Mouse (Mus musculus) heart, embryonic 13.5 days (tissue): ENCODE results near the gene Wdr61. TPM values are rescaled to one million over a fixed set of nuclear protein-coding genes. Genes with fewer than 3 reads are reported as not detected.

Experiments
- ATAC-seq: fragments of 200-750 bp; cut with Nextera tagmentation; 2 replicates; pipeline ENCODE4 v1.8.0; 2017; ENCODE audit warnings: moderate TSS enrichment; ENCODE audit not compliant: insufficient number of reproducible peaks, low FRiP score, low TSS enrichment; ENCODE audit errors: extremely low read depth
- H3K27ac ChIP-seq: fragments of 300-500 bp; sonication (generic); replicated peaks from 2 replicates; pipeline ENCODE4 v1.5.1; 2015; ENCODE audit warnings: moderate library complexity, mild to moderate bottlenecking, inconsistent platforms
- H3K27me3 ChIP-seq: fragments of 300-500 bp; sonication (generic); replicated peaks from 2 replicates; pipeline ENCODE4 v1.6.1; 2015; ENCODE audit warnings: mild to moderate bottlenecking, inconsistent platforms
- H3K36me3 ChIP-seq: fragments of 300-500 bp; sonication (generic); 2 replicates; pipeline ENCODE4 v1.6.1; 2015; ENCODE audit warnings: mild to moderate bottlenecking, inconsistent platforms
- H3K4me1 ChIP-seq: fragments of 300-500 bp; sonication (generic); 2 replicates; pipeline ENCODE4 v1.6.1; 2015; ENCODE audit warnings: inconsistent platforms
- H3K4me2 ChIP-seq: fragments of 300-500 bp; sonication (generic); 2 replicates; pipeline ENCODE4 v1.6.1; 2015; ENCODE audit warnings: inconsistent platforms, mild to moderate bottlenecking, moderate library complexity
- H3K4me3 ChIP-seq: fragments of 300-500 bp; sonication (generic); 2 replicates; pipeline ENCODE4 v1.5.1; 2015; ENCODE audit warnings: moderate library complexity, mild to moderate bottlenecking, inconsistent platforms
- H3K9ac ChIP-seq: fragments of 300-500 bp; sonication (generic); 2 replicates; pipeline ENCODE4 v1.6.1; 2015; ENCODE audit warnings: inconsistent platforms, mild to moderate bottlenecking, moderate library complexity
- H3K9me3 ChIP-seq: fragments of 300-500 bp; sonication (generic); 2 replicates; pipeline ENCODE4 v1.6.1; 2016; ENCODE audit warnings: inconsistent platforms
- WGBS: fragments of 180-500 bp; shearing (Covaris S2); methylation state at CpG from one replicate; pipeline ENCODE4 v1.1.7; 2015; ENCODE audit warnings: mixed read lengths; 5-methylcytosine and 5-hydroxymethylcytosine counted together
- polyA plus RNA-seq: library from polyadenylated mRNA; unstranded; fragments of >200 nt; fragmentation: Nextera tagmentation; extraction: Ambion mirVana; gene quantifications from 2 replicates; pipeline ENCODE4 v1.2.1, GENCODE M21; 2015

The Wdr61 gene
- polyA plus RNA-seq, 1 experiment from 2014 or later: 91.9 TPM

GRCm38 (mm10) chr9:54722596-54722995 lies 11.7 kb downstream of the Wdr61 start:
- Histone ChIP-seq H3K4me1 (no peaks in the 10 kb centered on the region), H3K27ac (no peak overlapping the region), H3K36me3 (peaks cover 95% of the 10 kb centered on the region), H3K4me2 (no peak overlapping the region), H3K9ac (no peak overlapping the region), H3K27me3 (no peaks in the 10 kb centered on the region), H3K9me3 (no peaks in the 10 kb centered on the region), H3K4me3 (no peak overlapping the region)
- ATAC-seq: no peak
- 91% methylated on average over 4 of the region's 4 CpGs for WGBS

- Histone ChIP-seq H3K27me3 (no peaks in the 10 kb centered on the region), H3K36me3 (peaks cover 95% of the 10 kb centered on the region)
Observed at GRCm38 (mm10) chr9:54722156-54722555, 12.2 kb downstream of the Wdr61 start.

GRCm38 (mm10) chr9:54717527-54717926 lies 16.8 kb downstream of the Wdr61 start:
- peaks cover 95% of the 10 kb centered on the region for H3K36me3 ChIP-seq
- no peaks in the 10 kb centered on the region for H3K4me1 ChIP-seq
- no peak overlapping the region for H3K4me2 ChIP-seq
- H3K9me3 ChIP-seq: no peaks in the 10 kb centered on the region
- H3K4me3 ChIP-seq: no peak overlapping the region
- H3K27ac ChIP-seq: no peak overlapping the region
- no peaks in the 10 kb centered on the region for H3K27me3 ChIP-seq
- no peak for ATAC-seq
- 74% methylated on average over 3 of the region's 3 CpGs for WGBS
- H3K9ac ChIP-seq: no peak overlapping the region

More at GRCm38 (mm10) chr9:54722156-54722555, 12.2 kb downstream of the Wdr61 start:
- Histone ChIP-seq H3K9me3 (no peaks in the 10 kb centered on the region), H3K4me1 (no peaks in the 10 kb centered on the region), H3K4me3 (no peak overlapping the region), H3K4me2 (no peak overlapping the region), H3K27ac (no peak overlapping the region), H3K9ac (no peak overlapping the region)
- WGBS: 81% methylated on average over 7 of the region's 7 CpGs
- ATAC-seq: no peak

- Histone ChIP-seq H3K4me2 (no peak overlapping the region), H3K27me3 (no peaks in the 10 kb centered on the region), H3K27ac (no peak overlapping the region), H3K9me3 (no peaks in the 10 kb centered on the region), H3K36me3 (peaks cover 99% of the 10 kb centered on the region), H3K4me3 (no peak overlapping the region), H3K4me1 (no peaks in the 10 kb centered on the region), H3K9ac (no peak overlapping the region)
- ATAC-seq: no peak
- 88% methylated on average over 3 of the region's 3 CpGs for WGBS
Observed at GRCm38 (mm10) chr9:54715776-54716175, 18.5 kb downstream of the Wdr61 start.

GRCm38 (mm10) chr9:54708085-54708484 lies 26.2 kb downstream of the Wdr61 start:
- peaks cover 62% of the 10 kb centered on the region for H3K36me3 ChIP-seq
- H3K27ac ChIP-seq: no peak overlapping the region
- 81% methylated on average over 5 of the region's 5 CpGs for WGBS
- no peaks in the 10 kb centered on the region for H3K27me3 ChIP-seq
- ATAC-seq: no peak
- peaks cover 42% of the 10 kb centered on the region for H3K4me1 ChIP-seq
- no peak overlapping the region for H3K4me2 ChIP-seq
- H3K9ac ChIP-seq: no peak overlapping the region
- no peak overlapping the region for H3K4me3 ChIP-seq
- H3K9me3 ChIP-seq: no peaks in the 10 kb centered on the region

GRCm38 (mm10) chr9:54707288-54707999 lies 26.9 kb downstream of the Wdr61 start:
- peaks cover 55% of the 10 kb centered on the region for H3K36me3 ChIP-seq
- H3K9me3 ChIP-seq: no peaks in the 10 kb centered on the region
- no peak for ATAC-seq
- H3K4me3 ChIP-seq: no peak overlapping the region
- no peak overlapping the region for H3K27ac ChIP-seq
- H3K27me3 ChIP-seq: no peaks in the 10 kb centered on the region
- H3K4me1 ChIP-seq: peaks cover 48% of the 10 kb centered on the region
- WGBS: 45% methylated on average over 8 of the region's 8 CpGs
- H3K4me2 ChIP-seq: no peak overlapping the region
- no peak overlapping the region for H3K9ac ChIP-seq

- 52% methylated on average over 1 of the region's 1 CpGs for WGBS
- no peak for ATAC-seq
- H3K36me3 ChIP-seq: peaks cover 36% of the 10 kb centered on the region
- H3K9me3 ChIP-seq: no peaks in the 10 kb centered on the region
- no peak overlapping the region for H3K27ac ChIP-seq
- no peak overlapping the region for H3K4me3 ChIP-seq
- H3K27me3 ChIP-seq: 0 out of 2 replicates have a peak, but pooled peaks cover 3% of the 10 kb centered on the region
- H3K9ac ChIP-seq: no peak overlapping the region
- no peak overlapping the region for H3K4me2 ChIP-seq
- peaks cover 66% of the 10 kb centered on the region for H3K4me1 ChIP-seq
Observed at GRCm38 (mm10) chr9:54705561-54705960, 28.8 kb downstream of the Wdr61 start.

GRCm38 (mm10) chr9:54704361-54704760 lies 30.0 kb downstream of the Wdr61 start:
- Histone ChIP-seq H3K27me3 (0 out of 2 replicates have a peak, but pooled peaks cover 3% of the 10 kb centered on the region), H3K36me3 (peaks cover 24% of the 10 kb centered on the region), H3K9me3 (no peaks in the 10 kb centered on the region), H3K4me1 (peaks cover 74% of the 10 kb centered on the region), H3K9ac (no peak overlapping the region), H3K4me3 (no peak overlapping the region), H3K4me2 (peak overlapping the region; percentile 92; the same call in 1 of the 2 replicates), H3K27ac (no peak overlapping the region)
- WGBS: 67% methylated on average over 5 of the region's 5 CpGs
- ATAC-seq: no peak

- H3K27me3 ChIP-seq: peaks cover 5% of the 10 kb centered on the region
- H3K4me1 ChIP-seq: peaks cover 80% of the 10 kb centered on the region
- no peaks in the 10 kb centered on the region for H3K9me3 ChIP-seq
- WGBS: 78% methylated on average over 2 of the region's 2 CpGs
- no peak for ATAC-seq
- H3K36me3 ChIP-seq: peaks cover 10% of the 10 kb centered on the region; the same call in 1 of the 2 replicates
- H3K4me2 ChIP-seq: peak overlapping the region; percentile 92
- H3K27ac ChIP-seq: peak overlapping the region; percentile 90
- peak overlapping the region; percentile 79 for H3K4me3 ChIP-seq
- peak overlapping the region; percentile 17 for H3K9ac ChIP-seq
Observed at GRCm38 (mm10) chr9:54702581-54702980, 31.7 kb downstream of the Wdr61 start.

- H3K36me3 ChIP-seq: no peaks in the 10 kb centered on the region
- peaks cover 6% of the 10 kb centered on the region for H3K27me3 ChIP-seq
- H3K4me1 ChIP-seq: peaks cover 69% of the 10 kb centered on the region
- WGBS: 46% methylated on average over 7 of the region's 7 CpGs
- peak overlapping the region; percentile 90 for H3K27ac ChIP-seq
- peak overlapping the region; percentile 79 for H3K4me3 ChIP-seq
- H3K4me2 ChIP-seq: peak overlapping the region; percentile 92
- H3K9me3 ChIP-seq: no peaks in the 10 kb centered on the region
- H3K9ac ChIP-seq: peak overlapping the region; percentile 93
- no peak for ATAC-seq
Observed at GRCm38 (mm10) chr9:54700746-54701145, 33.6 kb downstream of the Wdr61 start.

GRCm38 (mm10) chr9:54700174-54700475 lies 34.2 kb downstream of the Wdr61 start:
- Histone ChIP-seq H3K4me1 (peaks cover 63% of the 10 kb centered on the region), H3K36me3 (no peaks in the 10 kb centered on the region), H3K4me3 (peak overlapping the region; percentile 79), H3K9ac (peak overlapping the region; percentile 93), H3K27ac (peak overlapping the region; percentile 90), H3K4me2 (peak overlapping the region; percentile 92), H3K9me3 (no peaks in the 10 kb centered on the region), H3K27me3 (peaks cover 6% of the 10 kb centered on the region)
- no peak for ATAC-seq
- 18% methylated on average over 9 of the region's 9 CpGs for WGBS
